Mouse (Mus musculus) hindbrain, embryonic 16.5 days (tissue): Measurements from ENCODE around the gene Tspyl2. TPM values are rescaled to one million over a fixed set of nuclear protein-coding genes. Genes with fewer than 3 reads are reported as not detected.
"Not testable (repeated sequence)": the region's sequence is repeated elsewhere in the genome, so short reads cannot be mapped to it uniquely, and the experiment has no call there.

Experiments
- ATAC-seq: fragments of 200-750 bp; cut with Nextera tagmentation; 2 replicates; pipeline ENCODE4 v1.8.0; 2017; ENCODE audit warnings: moderate TSS enrichment, moderate library complexity
- H3K27ac ChIP-seq: fragments of 300-500 bp; sonication (generic); 2 replicates; pipeline ENCODE4 v1.5.1; 2014; ENCODE audit warnings: low read depth, mild to moderate bottlenecking, control low read depth, low read length, moderate library complexity
- H3K27me3 ChIP-seq: fragments of 300-500 bp; sonication (generic); replicated peaks from 2 replicates; pipeline ENCODE4 v1.6.1; 2014; ENCODE audit warnings: low read length; ENCODE audit not compliant: control insufficient read depth, insufficient read depth
- H3K36me3 ChIP-seq: fragments of 300-500 bp; sonication (generic); 2 replicates; pipeline ENCODE4 v1.6.1; 2014; ENCODE audit warnings: mild to moderate bottlenecking, low read length, moderate library complexity, mixed read lengths; ENCODE audit not compliant: control insufficient read depth, insufficient read depth
- H3K4me1 ChIP-seq: fragments of 300-500 bp; sonication (generic); 2 replicates; pipeline ENCODE4 v1.6.1; 2014; ENCODE audit warnings: low read depth, low read length; ENCODE audit not compliant: control insufficient read depth, insufficient read depth
- H3K4me2 ChIP-seq: fragments of 300-500 bp; sonication (generic); 2 replicates; pipeline ENCODE4 v1.6.1; 2014; ENCODE audit warnings: mild to moderate bottlenecking, low read length, control low read depth, moderate library complexity
- H3K4me3 ChIP-seq: fragments of 300-500 bp; sonication (generic); 2 replicates; pipeline ENCODE4 v1.5.1; 2014; ENCODE audit warnings: mild to moderate bottlenecking, low read length, control low read depth, moderate library complexity
- H3K9ac ChIP-seq: fragments of 300-500 bp; sonication (generic); 2 replicates; pipeline ENCODE4 v1.6.1; 2014; ENCODE audit warnings: low read depth, mild to moderate bottlenecking, control low read depth, low read length, moderate library complexity
- H3K9me3 ChIP-seq: fragments of 300-500 bp; sonication (generic); 2 replicates; pipeline ENCODE4 v1.6.1; 2014; ENCODE audit warnings: mild to moderate bottlenecking, low read length, moderate library complexity; ENCODE audit not compliant: control insufficient read depth
- WGBS: fragments of 180-500 bp; shearing (Covaris S2); extraction: QIAGEN DNeasy Blood & Tissue Kit; methylation state at CpG from one replicate; pipeline ENCODE4 v1.1.7; 2014; 5-methylcytosine and 5-hydroxymethylcytosine counted together
- polyA plus RNA-seq: library from polyadenylated mRNA; unstranded; fragments of >200 nt; fragmentation: Nextera tagmentation; extraction: Ambion mirVana; gene quantifications from 2 replicates; pipeline ENCODE4 v1.2.1, GENCODE M21; 2015

The Tspyl2 gene
- polyA plus RNA-seq, 1 experiment from 2014 or later: 59.7 TPM

DNA sequence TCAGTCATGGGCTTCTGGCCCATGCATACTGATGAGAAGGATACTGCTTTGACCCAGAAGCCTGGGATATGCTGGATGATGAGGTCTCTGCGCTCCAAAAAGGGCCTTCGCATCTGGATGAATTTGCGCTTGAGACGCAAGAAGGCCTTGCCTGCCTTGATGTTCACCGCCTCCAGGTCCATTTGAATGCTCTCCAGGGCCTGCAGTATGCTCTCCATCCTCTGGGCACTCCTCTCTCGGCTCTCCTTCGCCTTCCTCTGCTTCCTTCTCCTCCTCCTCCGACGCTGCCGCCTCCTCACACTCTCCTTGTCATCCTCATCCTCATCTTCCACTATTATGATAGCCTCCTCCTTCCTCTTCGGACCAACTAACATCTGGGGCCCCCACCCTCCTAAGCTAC is 729 bp downstream of the Tspyl2 start:
- Histone ChIP-seq H3K4me2 (peak overlapping the region; percentile 71), H3K9ac (peak overlapping the region; percentile 83), H3K27ac (peak overlapping the region; percentile 90), H3K27me3 (peaks cover 26% of the 10 kb centered on the region), H3K4me1 (peaks cover 8% of the 10 kb centered on the region), H3K4me3 (peak overlapping the region; percentile 59), H3K9me3 (no peaks in the 10 kb centered on the region), H3K36me3 (0 out of 2 replicates have a peak, but pooled peaks cover 3% of the 10 kb centered on the region)
- WGBS: 25% methylated on average over 11 of the region's 11 CpGs
- no peak for ATAC-seq

- Histone ChIP-seq H3K27ac (peak overlapping the region; percentile 90), H3K9me3 (no peaks in the 10 kb centered on the region), H3K27me3 (peaks cover 9% of the 10 kb centered on the region), H3K4me2 (peak overlapping the region; percentile 54), H3K9ac (peak overlapping the region; percentile 54), H3K4me1 (peaks cover 8% of the 10 kb centered on the region), H3K36me3 (0 out of 2 replicates have a peak, but pooled peaks cover 3% of the 10 kb centered on the region), H3K4me3 (peak overlapping the region; percentile 24)
- WGBS: 13% methylated on average over 33 of the region's 33 CpGs
- peak; percentile 99 for ATAC-seq
Observed at GRCm38 (mm10) chrX:152336546-152337332, 5.5 kb downstream of the Tspyl2 start.

DNA sequence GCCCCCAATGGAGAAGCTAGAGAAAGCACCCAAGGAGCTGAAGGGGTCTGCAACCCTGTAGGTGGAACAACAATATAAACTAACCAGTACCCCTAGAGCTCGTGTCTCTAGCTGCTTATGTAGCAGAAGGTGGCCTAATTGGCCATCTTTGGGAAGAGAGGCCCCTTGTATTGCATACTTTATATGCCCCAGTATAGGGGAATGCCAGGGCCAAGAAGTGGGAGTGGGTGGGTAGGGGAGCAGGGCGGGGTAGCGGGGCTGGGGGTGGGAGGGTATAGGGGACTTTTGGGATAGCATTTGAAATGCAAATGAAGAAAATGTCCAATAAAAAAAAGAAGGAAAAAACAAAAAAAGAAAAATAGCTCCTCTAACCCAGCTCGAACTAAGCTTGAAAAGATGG is 6.1 kb downstream of the Tspyl2 start:
- H3K4me1 ChIP-seq, H3K9ac ChIP-seq, H3K27me3 ChIP-seq, H3K36me3 ChIP-seq, H3K9me3 ChIP-seq, ATAC-seq: not testable (repeated sequence)
- H3K4me2 ChIP-seq: peak overlapping the region; percentile 54; the same call in 1 of the 2 replicates
- peak overlapping the region; percentile 44; the same call in 1 of the 2 replicates for H3K27ac ChIP-seq
- WGBS: 28% methylated on average over 4 of the region's 4 CpGs
- H3K4me3 ChIP-seq: peak overlapping the region; percentile 24; the same call in 1 of the 2 replicates

DNA sequence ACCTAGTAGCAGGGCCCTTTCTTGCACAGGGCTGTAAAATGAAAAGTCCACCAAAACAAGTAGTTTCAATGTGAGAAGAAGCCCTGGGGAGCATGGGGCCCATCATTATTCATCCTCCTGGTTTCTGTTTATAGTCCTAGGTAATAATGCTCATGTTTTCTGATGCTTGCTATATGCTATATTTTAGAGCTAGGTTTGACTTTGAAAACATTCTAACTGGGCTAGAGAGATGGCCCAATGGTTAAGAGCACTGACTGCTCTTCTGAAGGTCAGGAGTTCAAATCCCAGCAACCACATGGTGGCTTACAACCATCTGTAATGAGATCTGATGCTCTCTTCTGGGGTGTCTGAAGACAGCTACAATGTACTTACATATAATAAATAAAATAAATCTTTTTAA is 12.8 kb downstream of the Tspyl2 start:
- H3K27me3 ChIP-seq: peaks cover 15% of the 10 kb centered on the region
- not testable (repeated sequence) for H3K4me1 ChIP-seq, H3K9ac ChIP-seq, H3K4me3 ChIP-seq, H3K27ac ChIP-seq, H3K4me2 ChIP-seq, H3K36me3 ChIP-seq, ATAC-seq, H3K9me3 ChIP-seq

DNA sequence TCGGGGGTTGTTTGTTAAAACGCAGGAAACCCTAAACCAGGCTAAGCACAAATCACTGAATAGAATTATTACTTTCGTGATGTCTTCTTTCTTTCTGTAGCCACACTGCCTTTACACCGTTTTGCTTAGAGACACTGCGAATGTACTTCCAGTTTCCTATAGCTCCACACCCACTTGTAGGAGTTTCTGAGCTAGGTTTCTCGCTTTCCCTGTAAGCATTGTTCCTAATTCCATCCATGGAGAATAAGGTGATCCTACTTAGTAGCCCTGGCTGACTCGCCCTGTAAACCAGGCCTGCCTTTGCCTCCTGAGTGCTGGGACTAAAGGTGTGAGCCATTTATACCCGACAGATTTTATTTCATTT is 14.6 kb downstream of the Tspyl2 start:
- peak overlapping the region; percentile 11; the same call in 1 of the 2 replicates for H3K9ac ChIP-seq
- no peaks in the 10 kb centered on the region for H3K4me1 ChIP-seq
- whole genome bisulfite sequencing: 31% methylated on average over 8 of the region's 8 CpGs
- peaks cover 15% of the 10 kb centered on the region for H3K27me3 ChIP-seq
- H3K4me2 ChIP-seq: peak overlapping the region; percentile 58
- no peak; the same call in 1 of the 2 replicates for ATAC-seq
- no peak overlapping the region for H3K27ac ChIP-seq
- peak overlapping the region; percentile 56 for H3K4me3 ChIP-seq
- no peaks in the 10 kb centered on the region for H3K36me3 ChIP-seq
- H3K9me3 ChIP-seq: no peaks in the 10 kb centered on the region

DNA sequence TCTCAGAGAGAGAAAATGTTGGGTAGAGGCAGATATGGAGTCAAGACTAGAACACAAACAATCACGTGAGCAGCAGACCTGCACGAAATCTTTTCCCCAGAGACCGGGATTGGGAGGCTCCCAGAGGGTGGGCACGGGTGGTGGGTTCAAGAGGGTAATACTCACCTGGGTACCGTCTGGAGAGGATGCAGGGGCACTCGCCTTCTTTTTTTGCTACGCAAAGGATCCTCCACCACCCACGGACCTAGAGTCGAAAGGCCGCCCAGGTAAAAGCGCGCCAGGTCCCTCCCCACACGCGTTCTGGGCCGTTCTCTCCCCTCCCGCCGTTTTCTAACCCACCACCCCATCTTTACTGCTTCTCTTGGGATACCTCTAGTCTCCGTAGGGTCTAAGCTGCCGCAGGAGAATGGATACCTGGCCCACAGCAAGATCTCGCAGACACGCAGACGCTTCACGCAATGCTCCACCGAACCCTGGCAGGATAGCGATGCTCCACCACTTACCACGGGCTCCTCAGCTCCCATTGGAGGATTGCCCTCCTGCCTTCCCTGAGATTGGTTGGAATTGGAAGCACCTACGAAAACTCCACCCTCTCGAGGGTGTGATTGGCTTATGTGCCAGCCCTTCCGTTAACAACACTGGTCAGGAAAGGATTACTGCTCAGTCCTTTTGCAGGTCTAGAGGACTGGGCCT is 15.1 kb downstream of the Tspyl2 start, which contains the start of gene Kantr:
TSS of gene Kantr (minus strand) at position 500 of the 693 bp plus-strand sequence.
- Histone ChIP-seq H3K27ac (peak within 1 kb of the TSS; percentile 68), H3K4me2 (peak within 1 kb of the TSS; percentile 58), H3K36me3 (no peaks in the 10 kb centered on the region), H3K9me3 (no peaks in the 10 kb centered on the region), H3K27me3 (peaks cover 15% of the 10 kb centered on the region), H3K4me3 (peak within 1 kb of the TSS; percentile 56), H3K4me1 (no peaks in the 10 kb centered on the region), H3K9ac (peak within 1 kb of the TSS; percentile 70)
- 17% methylated on average over 29 of the region's 29 CpGs for WGBS
- ATAC-seq: peak; percentile 100

GRCm38 (mm10) chrX:152323584-152323983 is 18.6 kb downstream of the Tspyl2 start:
- WGBS: 96% methylated on average over 1 of the region's 1 CpGs

GRCm38 (mm10) chrX:152322776-152323175 is 19.4 kb downstream of the Tspyl2 start:
- Histone ChIP-seq H3K36me3 (no peaks in the 10 kb centered on the region), H3K27me3 (peaks cover 9% of the 10 kb centered on the region)

More at GRCm38 (mm10) chrX:152323584-152323983, 18.6 kb downstream of the Tspyl2 start:
- Histone ChIP-seq H3K4me2 (no peak overlapping the region), H3K9me3 (no peaks in the 10 kb centered on the region), H3K9ac (no peak overlapping the region), H3K4me3 (no peak overlapping the region), H3K36me3 (no peaks in the 10 kb centered on the region), H3K4me1 (no peaks in the 10 kb centered on the region), H3K27me3 (peaks cover 9% of the 10 kb centered on the region), H3K27ac (no peak overlapping the region)
- no peak for ATAC-seq

GRCm38 (mm10) chrX:152320535-152320934 is 21.7 kb downstream of the Tspyl2 start:
- 82% methylated on average over 4 of the region's 4 CpGs for WGBS
- ATAC-seq: no peak
- no peaks in the 10 kb centered on the region; the same call in 1 of the 2 replicates for H3K27me3 ChIP-seq

More at GRCm38 (mm10) chrX:152322776-152323175, 19.4 kb downstream of the Tspyl2 start:
- Histone ChIP-seq H3K4me3 (no peak overlapping the region), H3K9ac (no peak overlapping the region), H3K27ac (no peak overlapping the region), H3K4me1 (no peaks in the 10 kb centered on the region), H3K9me3 (no peaks in the 10 kb centered on the region), H3K4me2 (no peak overlapping the region)
- 33% methylated on average over 2 of the region's 2 CpGs for WGBS
- no peak for ATAC-seq

More at GRCm38 (mm10) chrX:152320535-152320934, 21.7 kb downstream of the Tspyl2 start:
- H3K27ac ChIP-seq: no peak overlapping the region
- no peak overlapping the region for H3K9ac ChIP-seq
- H3K4me2 ChIP-seq: no peak overlapping the region
- H3K36me3 ChIP-seq: no peaks in the 10 kb centered on the region
- H3K4me3 ChIP-seq: no peak overlapping the region
- H3K9me3 ChIP-seq: no peaks in the 10 kb centered on the region
- H3K4me1 ChIP-seq: no peaks in the 10 kb centered on the region
